Mouse (Mus musculus) heart, embryonic 12.5 days (tissue): Measurements from ENCODE around the gene Dpp9. TPM values are rescaled to one million over a fixed set of nuclear protein-coding genes. Genes with fewer than 3 reads are reported as not detected.

Experiments used
- ATAC-seq: fragments of 200-750 bp; cut with Nextera tagmentation; 2 replicates; pipeline ENCODE4 v1.8.0; 2017; ENCODE audit warnings: moderate TSS enrichment, moderate library complexity; ENCODE audit not compliant: insufficient number of reproducible peaks, low FRiP score
- H3K27ac ChIP-seq: fragments of 300-500 bp; sonication (generic); 2 replicates; pipeline ENCODE4 v1.5.1; 2016; ENCODE audit warnings: mild to moderate bottlenecking, moderate library complexity; ENCODE audit not compliant: poor library complexity, severe bottlenecking
- H3K27me3 ChIP-seq: fragments of 300-500 bp; sonication (generic); replicated peaks from 2 replicates; pipeline ENCODE4 v1.6.1; 2016; ENCODE audit warnings: mild to moderate bottlenecking, moderate library complexity
- H3K36me3 ChIP-seq: fragments of 300-500 bp; sonication (generic); 2 replicates; pipeline ENCODE4 v1.6.1; 2016; ENCODE audit warnings: mild to moderate bottlenecking, moderate library complexity
- H3K4me1 ChIP-seq: fragments of 300-500 bp; sonication (generic); replicated peaks from 2 replicates; pipeline ENCODE4 v1.6.1; 2016; ENCODE audit warnings: mild to moderate bottlenecking
- H3K4me2 ChIP-seq: fragments of 300-500 bp; sonication (generic); 2 replicates; pipeline ENCODE4 v1.6.1; 2016; ENCODE audit warnings: mild to moderate bottlenecking, moderate library complexity
- H3K4me3 ChIP-seq: fragments of 300-500 bp; sonication (generic); 2 replicates; pipeline ENCODE4 v1.5.1; 2016; ENCODE audit warnings: mild to moderate bottlenecking
- H3K9ac ChIP-seq: fragments of 300-500 bp; sonication (generic); 2 replicates; pipeline ENCODE4 v1.6.1; 2016; ENCODE audit warnings: mild to moderate bottlenecking, moderate library complexity
- H3K9me3 ChIP-seq: fragments of 300-500 bp; sonication (generic); replicated peaks from 2 replicates; pipeline ENCODE4 v1.6.1; 2016; ENCODE audit warnings: mild to moderate bottlenecking, moderate library complexity
- WGBS: fragments of 180-500 bp; shearing (Covaris S2); methylation state at CpG from one replicate; pipeline ENCODE4 v1.1.7; 2016; 5-methylcytosine and 5-hydroxymethylcytosine counted together
- polyA plus RNA-seq: library from polyadenylated mRNA; unstranded; fragments of >200 nt; fragmentation: Nextera tagmentation; extraction: Ambion mirVana; gene quantifications from 2 replicates; pipeline ENCODE4 v1.2.1, GENCODE M21; 2016

The Dpp9 gene
- polyA plus RNA-seq, 1 experiment from 2014 or later: 27.8 TPM

DNA sequence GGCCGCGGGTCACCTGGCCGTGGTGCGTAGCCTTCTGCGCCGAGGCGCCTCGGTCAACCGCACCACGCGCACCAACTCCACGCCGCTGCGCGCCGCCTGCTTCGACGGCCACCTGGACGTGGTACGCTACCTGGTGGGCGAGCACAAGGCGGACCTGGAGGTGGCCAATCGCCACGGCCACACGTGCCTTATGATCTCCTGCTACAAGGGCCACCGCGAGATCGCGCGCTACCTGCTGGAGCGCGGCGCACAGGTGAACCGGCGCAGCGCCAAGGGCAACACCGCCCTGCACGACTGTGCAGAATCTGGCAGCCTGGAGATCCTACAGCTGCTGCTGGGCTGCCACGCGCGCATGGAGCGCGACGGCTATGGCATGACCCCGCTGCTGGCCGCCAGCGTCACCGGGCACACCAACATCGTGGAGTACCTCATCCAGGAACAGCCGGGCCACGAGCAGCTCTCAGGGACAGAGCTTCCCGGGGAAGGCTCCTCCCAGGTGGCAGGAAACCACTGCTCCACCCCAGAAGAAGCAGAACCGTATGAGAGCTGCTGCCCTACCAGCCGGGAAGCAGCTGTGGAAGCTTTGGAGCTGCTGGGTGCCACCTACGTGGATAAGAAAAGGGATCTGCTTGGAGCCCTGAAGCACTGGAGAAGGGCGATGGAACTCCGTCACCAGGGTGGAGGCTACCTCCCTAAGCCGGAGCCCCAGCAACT is 38.6 kb upstream of the Dpp9 start:
- H3K4me2 ChIP-seq: peak overlapping the region; percentile 99
- peaks cover 44% of the 10 kb centered on the region for H3K36me3 ChIP-seq
- peak overlapping the region; percentile 85; the same call in 1 of the 2 replicates for H3K27ac ChIP-seq
- no peaks in the 10 kb centered on the region for H3K9me3 ChIP-seq
- 8% methylated on average over 52 of the region's 58 CpGs for WGBS
- no peaks in the 10 kb centered on the region for H3K27me3 ChIP-seq
- H3K9ac ChIP-seq: peak overlapping the region; percentile 82
- H3K4me1 ChIP-seq: peaks cover 52% of the 10 kb centered on the region
- ATAC-seq: no peak
- H3K4me3 ChIP-seq: peak overlapping the region; percentile 82

DNA sequence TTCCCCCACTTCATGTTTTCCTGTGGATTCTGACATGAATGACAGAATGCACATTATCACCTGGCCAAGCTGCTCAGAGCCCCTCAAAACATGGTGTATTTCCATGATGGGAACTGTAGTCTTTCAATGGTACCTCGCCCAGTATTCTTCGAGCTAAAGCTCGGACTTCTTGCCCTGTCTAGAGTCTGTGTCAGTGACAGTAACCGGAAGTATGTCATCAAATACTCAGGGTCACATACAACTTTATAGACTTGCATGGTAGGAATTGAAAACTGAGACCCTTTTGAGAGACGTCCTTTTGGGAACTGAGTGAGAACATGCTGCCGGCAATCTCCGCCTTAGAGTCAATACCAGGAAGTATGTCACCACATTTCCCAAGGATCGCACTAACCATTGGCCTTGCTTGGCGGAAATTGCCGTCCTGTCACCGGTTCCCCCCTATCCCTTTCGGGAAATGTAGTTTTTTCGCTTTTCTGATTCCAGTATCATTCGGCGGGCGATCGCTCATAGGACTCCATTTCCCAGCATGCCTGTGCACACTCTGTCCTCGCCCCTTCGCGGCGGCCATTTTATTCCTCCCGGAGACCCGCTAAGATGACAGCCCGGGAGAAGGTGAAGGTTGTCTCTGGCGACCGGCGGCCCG is 37.7 kb upstream of the Dpp9 start, which contains the start of gene Fem1a:
Gene Fem1a (plus strand): TSS at position 572 of the 643 bp plus-strand sequence.
- peak within 1 kb of the TSS; percentile 85 for H3K27ac ChIP-seq
- no peaks in the 10 kb centered on the region for H3K9me3 ChIP-seq
- ATAC-seq: peak; percentile 92
- H3K27me3 ChIP-seq: no peaks in the 10 kb centered on the region
- peak within 1 kb of the TSS; percentile 99 for H3K4me2 ChIP-seq
- H3K4me3 ChIP-seq: peak within 1 kb of the TSS; percentile 82
- peaks cover 42% of the 10 kb centered on the region for H3K4me1 ChIP-seq
- H3K36me3 ChIP-seq: peaks cover 39% of the 10 kb centered on the region
- under 1% methylated on average over 28 of the region's 28 CpGs for WGBS
- H3K9ac ChIP-seq: peak within 1 kb of the TSS; percentile 82

DNA sequence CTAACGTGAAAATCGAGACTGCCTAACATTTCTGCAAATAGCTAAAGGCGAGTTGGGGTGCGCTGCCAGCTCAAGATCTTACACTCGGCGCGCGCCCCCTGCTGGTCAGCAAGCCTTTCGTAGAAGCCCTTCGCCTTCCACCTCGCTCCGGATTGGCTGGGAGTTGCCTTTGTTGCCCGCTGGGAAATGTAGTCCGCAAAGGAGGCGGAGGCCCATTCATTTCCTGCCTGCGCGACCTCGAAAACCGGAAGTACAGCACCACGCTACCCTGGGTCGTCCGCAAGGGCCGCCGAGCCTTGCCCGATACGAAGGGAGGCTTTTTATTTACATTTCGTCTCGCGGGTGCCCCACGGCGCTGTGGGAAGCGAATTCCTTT is 37.1 kb upstream of the Dpp9 start:
- Histone ChIP-seq H3K4me1 (peaks cover 42% of the 10 kb centered on the region), H3K36me3 (peaks cover 33% of the 10 kb centered on the region), H3K4me3 (peak overlapping the region; percentile 82), H3K9me3 (no peaks in the 10 kb centered on the region), H3K4me2 (peak overlapping the region; percentile 99), H3K27ac (peak overlapping the region; percentile 85), H3K27me3 (no peaks in the 10 kb centered on the region), H3K9ac (peak overlapping the region; percentile 21; the same call in 1 of the 2 replicates)
- peak; percentile 92 for ATAC-seq
- under 1% methylated on average over 32 of the region's 32 CpGs for WGBS

DNA sequence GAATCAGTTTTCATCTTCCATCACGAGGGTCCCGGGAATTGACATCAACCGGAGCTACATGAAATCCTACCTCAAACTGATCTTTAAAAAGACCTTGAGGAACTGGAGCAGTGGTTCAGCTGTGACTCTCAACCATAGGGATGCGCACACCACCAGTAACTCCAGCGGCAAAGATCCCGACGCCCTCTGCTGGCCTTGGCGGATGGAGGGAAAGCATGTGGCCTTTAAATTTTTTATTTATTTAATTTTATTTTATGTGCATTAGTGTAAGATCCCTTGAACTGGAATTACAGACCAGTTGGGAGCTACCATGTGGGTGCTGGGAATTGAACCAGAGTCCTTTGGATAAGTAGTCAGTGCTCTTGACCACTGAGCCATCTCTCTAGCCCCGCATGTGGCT is 36.7 kb upstream of the Dpp9 start:
- peak overlapping the region; percentile 82; the same call in 1 of the 2 replicates for H3K4me3 ChIP-seq
- peaks cover 29% of the 10 kb centered on the region for H3K36me3 ChIP-seq
- no peak for ATAC-seq
- H3K9me3 ChIP-seq: no peaks in the 10 kb centered on the region
- no peaks in the 10 kb centered on the region for H3K27me3 ChIP-seq
- no peak overlapping the region for H3K27ac ChIP-seq
- peak overlapping the region; percentile 39 for H3K4me2 ChIP-seq
- H3K9ac ChIP-seq: no peak overlapping the region
- 22% methylated on average over 9 of the region's 9 CpGs for WGBS
- H3K4me1 ChIP-seq: peaks cover 39% of the 10 kb centered on the region

DNA sequence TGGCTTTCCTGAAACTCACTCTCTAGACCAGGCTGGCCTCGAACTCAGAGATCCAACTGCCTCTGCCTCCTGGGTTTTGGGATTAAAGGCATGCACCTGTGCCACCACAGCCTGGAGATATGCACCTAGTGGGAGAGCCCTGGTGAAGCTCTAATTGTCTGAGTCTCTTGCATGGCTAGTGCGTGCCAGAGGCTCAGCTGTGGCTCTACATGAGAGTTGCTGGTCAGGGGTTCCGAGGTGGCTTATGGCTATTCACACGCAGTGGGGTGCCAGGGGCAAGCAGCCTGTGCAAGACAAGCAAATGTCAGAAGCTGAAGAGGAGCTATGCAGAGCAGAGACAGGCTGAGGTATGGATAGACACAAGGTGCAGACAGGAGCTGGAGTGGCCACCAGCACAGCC is 36.0 kb upstream of the Dpp9 start:
- no peak for ATAC-seq
- H3K36me3 ChIP-seq: peaks cover 22% of the 10 kb centered on the region
- 83% methylated on average over 4 of the region's 4 CpGs for WGBS
- no peak overlapping the region for H3K4me3 ChIP-seq
- no peak overlapping the region for H3K9ac ChIP-seq
- H3K9me3 ChIP-seq: no peaks in the 10 kb centered on the region
- H3K4me1 ChIP-seq: peaks cover 32% of the 10 kb centered on the region
- H3K27ac ChIP-seq: no peak overlapping the region
- no peaks in the 10 kb centered on the region for H3K27me3 ChIP-seq
- no peak overlapping the region for H3K4me2 ChIP-seq

DNA sequence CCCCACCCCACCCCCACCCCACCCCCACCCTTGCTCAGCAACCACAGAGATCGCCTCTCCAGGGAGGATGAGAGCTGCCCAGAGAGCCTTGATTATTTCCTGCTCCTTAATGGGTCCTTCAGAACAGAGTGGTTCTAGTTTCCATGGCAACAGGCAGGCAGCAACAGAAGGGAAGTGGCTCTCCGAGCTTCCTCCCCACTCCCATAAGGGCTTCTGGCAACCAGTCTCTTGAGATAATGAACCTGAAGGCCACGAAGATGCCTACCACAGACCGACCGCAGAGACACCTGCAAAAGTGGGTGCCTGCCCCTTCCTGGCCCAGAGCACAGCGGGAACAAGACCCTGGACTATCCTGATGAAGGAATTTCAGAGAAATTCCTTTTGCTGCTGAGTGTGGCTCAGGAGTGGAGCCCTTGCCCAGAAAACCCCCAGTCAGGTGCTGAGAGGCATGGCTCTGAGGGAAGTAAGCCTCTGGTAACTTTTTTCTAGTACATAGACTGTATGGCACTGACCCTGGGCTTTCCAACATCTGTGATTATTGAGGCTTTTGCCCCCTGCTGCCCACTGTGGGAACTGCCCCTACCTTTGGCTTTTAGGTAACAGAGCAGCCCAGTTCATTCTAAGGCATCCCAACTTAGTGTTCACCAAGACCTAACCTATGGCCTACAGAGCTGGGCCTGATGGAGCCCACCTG is 32.6 kb upstream of the Dpp9 start:
- H3K27ac ChIP-seq: no peak overlapping the region
- 14% methylated on average over 6 of the region's 6 CpGs for WGBS
- peak overlapping the region; percentile 34; the same call in 1 of the 2 replicates for H3K4me2 ChIP-seq
- H3K27me3 ChIP-seq: peaks cover 7% of the 10 kb centered on the region; the same call in 1 of the 2 replicates
- no peak overlapping the region for H3K4me3 ChIP-seq
- H3K4me1 ChIP-seq: peaks cover 7% of the 10 kb centered on the region
- no peaks in the 10 kb centered on the region for H3K9me3 ChIP-seq
- no peak overlapping the region for H3K9ac ChIP-seq
- ATAC-seq: no peak
- no peaks in the 10 kb centered on the region for H3K36me3 ChIP-seq

DNA sequence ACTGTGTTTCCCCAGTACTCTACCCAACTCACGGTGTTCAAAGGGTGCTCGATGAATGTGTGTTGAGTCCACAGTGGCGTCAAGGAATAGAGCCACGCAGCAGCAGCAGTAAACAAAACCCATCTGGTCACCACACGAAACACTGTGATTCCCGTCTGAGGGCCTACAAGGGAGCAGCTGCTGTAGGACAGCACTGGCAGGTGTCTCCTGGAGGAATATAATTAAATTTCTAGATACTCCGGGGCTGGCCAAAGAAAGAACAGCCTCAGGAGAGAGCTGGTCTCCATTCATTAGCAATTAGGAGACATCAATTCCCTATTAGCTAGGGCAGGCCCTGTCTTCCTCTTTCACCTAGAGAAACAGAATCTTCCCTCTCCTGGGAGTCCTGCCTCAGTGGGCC is 26.9 kb upstream of the Dpp9 start:
- H3K27me3 ChIP-seq: peaks cover 27% of the 10 kb centered on the region
- WGBS: 67% methylated on average over 7 of the region's 7 CpGs
- ATAC-seq: no peak
- no peaks in the 10 kb centered on the region for H3K4me1 ChIP-seq
- no peak overlapping the region for H3K4me3 ChIP-seq
- no peak overlapping the region for H3K27ac ChIP-seq
- no peak overlapping the region for H3K9ac ChIP-seq
- H3K9me3 ChIP-seq: no peaks in the 10 kb centered on the region
- H3K4me2 ChIP-seq: no peak overlapping the region
- H3K36me3 ChIP-seq: no peaks in the 10 kb centered on the region

DNA sequence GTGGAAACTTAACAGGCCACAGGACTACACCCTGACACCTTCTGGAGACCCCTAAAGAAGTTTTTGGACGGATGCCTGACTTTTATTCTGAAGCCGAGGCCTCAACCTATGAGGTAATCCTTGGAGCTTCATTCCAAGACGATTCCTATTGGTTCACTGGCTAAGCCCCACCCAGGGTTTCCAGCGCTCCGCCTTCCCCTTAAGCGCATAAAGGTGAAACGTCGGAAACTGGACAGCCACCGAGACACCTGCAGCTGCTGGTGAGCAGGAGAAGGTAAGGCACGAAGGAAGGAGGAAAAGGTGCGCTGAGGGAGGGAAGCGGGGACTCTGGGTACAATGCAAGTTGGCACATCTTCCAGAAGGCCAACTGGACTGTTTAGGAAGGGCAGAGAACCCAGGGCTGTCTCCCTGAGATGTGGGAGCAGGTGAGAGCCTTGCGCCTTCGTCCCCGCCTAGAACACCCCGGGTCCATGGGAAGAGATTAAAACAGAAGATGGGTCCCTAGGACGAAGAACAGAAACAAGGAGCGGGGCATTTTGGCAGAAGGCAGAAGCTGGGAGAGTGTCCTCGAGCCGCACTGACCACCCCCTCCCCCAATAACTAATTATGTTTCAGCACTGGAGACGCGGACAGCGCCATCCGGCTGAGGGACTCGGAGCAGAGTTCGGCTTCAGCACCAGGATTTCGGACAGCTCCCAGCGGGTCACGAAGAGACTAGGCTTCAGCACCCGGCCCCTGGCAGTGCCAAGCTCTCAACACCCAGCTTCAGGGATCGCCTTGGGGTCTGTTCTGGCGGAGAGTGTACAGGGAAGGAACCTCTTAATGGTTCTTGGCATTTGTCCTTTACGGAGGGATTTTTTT is 23.1 kb upstream of the Dpp9 start:
- WGBS: under 1% methylated on average over 33 of the region's 33 CpGs
- no peak overlapping the region for H3K4me2 ChIP-seq
- H3K9me3 ChIP-seq: no peaks in the 10 kb centered on the region
- H3K4me3 ChIP-seq: no peak overlapping the region
- peak; percentile 73 for ATAC-seq
- H3K9ac ChIP-seq: no peak overlapping the region
- no peaks in the 10 kb centered on the region for H3K4me1 ChIP-seq
- no peaks in the 10 kb centered on the region for H3K36me3 ChIP-seq
- H3K27ac ChIP-seq: no peak overlapping the region
- H3K27me3 ChIP-seq: peaks cover 33% of the 10 kb centered on the region

DNA sequence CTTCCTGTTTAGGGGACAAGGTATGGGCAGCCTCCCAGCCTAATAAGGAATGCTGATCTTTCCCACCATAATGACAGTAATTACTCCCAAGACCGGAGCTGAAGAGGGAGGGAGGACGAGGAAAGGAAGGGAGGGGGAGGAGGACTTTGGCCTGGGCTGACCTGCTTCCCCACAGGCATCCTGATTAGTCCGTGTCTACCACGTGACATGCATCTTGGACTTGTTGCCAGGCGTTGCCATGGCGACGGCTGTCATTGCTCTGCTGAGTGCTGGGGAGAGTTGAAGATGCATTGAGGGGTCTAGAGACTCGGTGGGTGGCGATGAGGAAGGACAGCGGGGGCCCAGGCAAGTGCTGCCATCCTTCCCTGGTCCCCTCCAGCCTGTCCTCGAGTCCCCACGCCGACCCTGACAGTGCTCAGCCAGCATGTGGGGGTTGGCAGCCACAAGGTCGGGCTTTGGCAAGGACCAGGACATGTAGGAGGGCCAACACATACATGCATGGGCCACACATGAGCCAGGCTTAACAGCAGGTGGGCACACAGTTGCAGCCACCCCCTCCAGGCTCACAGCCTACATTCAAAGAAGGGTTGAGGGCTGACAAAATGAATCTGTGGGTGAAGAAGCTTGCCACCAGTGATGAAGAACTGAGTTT is 15.2 kb upstream of the Dpp9 start:
- H3K4me1 ChIP-seq: 0 out of 2 replicates have a peak, but pooled peaks cover 5% of the 10 kb centered on the region
- no peak overlapping the region for H3K4me3 ChIP-seq
- H3K27me3 ChIP-seq: peaks cover 7% of the 10 kb centered on the region
- ATAC-seq: peak; percentile 33; the same call in 1 of the 2 replicates
- H3K27ac ChIP-seq: no peak overlapping the region
- H3K9me3 ChIP-seq: no peaks in the 10 kb centered on the region
- no peak overlapping the region for H3K9ac ChIP-seq
- no peak overlapping the region for H3K4me2 ChIP-seq
- 4% methylated on average over 14 of the region's 14 CpGs for WGBS
- H3K36me3 ChIP-seq: no peaks in the 10 kb centered on the region

DNA sequence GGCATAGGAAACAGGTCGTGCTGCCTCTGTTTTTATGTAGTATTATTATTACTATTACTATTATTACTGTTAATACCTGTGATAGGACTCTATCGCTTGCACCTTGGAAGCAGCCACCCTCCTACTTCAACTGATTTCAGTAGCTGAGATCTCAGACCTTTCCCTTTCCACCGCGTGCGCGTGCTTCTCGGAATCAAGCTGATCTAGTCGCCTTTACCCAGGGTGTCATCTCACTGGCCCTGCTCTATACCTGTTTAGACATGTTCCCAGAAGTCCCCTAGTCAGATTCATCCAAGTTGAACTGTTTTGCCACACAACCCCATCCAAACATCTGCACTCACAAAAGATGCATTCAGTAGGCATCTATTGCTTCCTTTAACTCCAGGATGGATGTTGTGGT is 14.7 kb upstream of the Dpp9 start:
- ATAC-seq: no peak
- peaks cover 10% of the 10 kb centered on the region for H3K27me3 ChIP-seq
- no peak overlapping the region for H3K4me2 ChIP-seq
- 42% methylated on average over 8 of the region's 8 CpGs for WGBS
- H3K4me3 ChIP-seq: no peak overlapping the region
- no peaks in the 10 kb centered on the region for H3K36me3 ChIP-seq
- no peak overlapping the region for H3K27ac ChIP-seq
- 0 out of 2 replicates have a peak, but pooled peaks cover 5% of the 10 kb centered on the region for H3K4me1 ChIP-seq
- no peak overlapping the region for H3K9ac ChIP-seq
- no peaks in the 10 kb centered on the region for H3K9me3 ChIP-seq
